Mouse (Mus musculus) lung, adult 2 months (tissue): ENCODE data around the gene Dmap1.

ENCODE experiments used
- CTCF ChIP-seq: fragments of 200-500 bp; IDR thresholded peaks from 2 replicates; pipeline ENCODE4 v1.5.1; 2011; ENCODE audit warnings: mild to moderate bottlenecking, low read length, control low read depth; ENCODE audit not compliant: insufficient read depth
- POLR2A ChIP-seq: fragments of 200-500 bp; IDR thresholded peaks from 2 replicates; pipeline ENCODE4 v1.6.1; 2011; ENCODE audit warnings: low read depth, mild to moderate bottlenecking, control low read depth, low read length, borderline replicate concordance; ENCODE audit errors: extremely low read depth

DNA sequence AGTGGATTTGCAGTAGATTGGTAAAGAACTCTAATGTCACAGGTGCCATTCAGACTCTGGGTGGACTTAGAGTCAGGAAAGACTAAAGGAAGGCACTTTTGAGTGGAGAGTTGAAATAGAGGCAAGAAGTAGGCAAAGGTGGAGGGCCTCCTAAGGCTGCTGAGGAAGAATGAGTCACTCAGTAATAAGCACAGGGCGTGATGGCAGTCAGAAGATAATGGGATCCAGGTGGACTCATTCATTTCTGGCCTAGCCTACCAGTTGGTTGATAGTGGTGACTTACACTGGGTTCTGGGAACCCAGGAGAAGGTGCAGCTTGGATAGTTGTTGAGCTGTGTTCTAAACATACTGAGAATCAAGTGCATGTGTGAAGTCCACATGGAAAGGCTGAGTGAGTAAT is 40.3 kb downstream of the Dmap1 start:
- no peak for TF ChIP-seq CTCF
- TF ChIP-seq POLR2A = no peak
